Mouse (Mus musculus) kidney, embryonic 15.5 days (tissue): Measurements from ENCODE around the gene Ankrd1. TPM values are rescaled to one million over a fixed set of nuclear protein-coding genes. Genes with fewer than 3 reads are reported as not detected.

Experiments used
- ATAC-seq: fragments of 200-750 bp; cut with Nextera tagmentation; replicated peaks from 2 replicates; pipeline ENCODE4 v1.8.0; 2017; ENCODE audit warnings: moderate TSS enrichment; ENCODE audit not compliant: low FRiP score
- H3K27ac ChIP-seq: fragments of 300-500 bp; sonication (generic); 2 replicates; pipeline ENCODE4 v1.5.1; 2015; ENCODE audit warnings: mild to moderate bottlenecking, inconsistent platforms
- H3K27me3 ChIP-seq: fragments of 300-500 bp; sonication (generic); 2 replicates; pipeline ENCODE4 v1.6.1; 2015; ENCODE audit warnings: inconsistent platforms
- H3K36me3 ChIP-seq: fragments of 300-500 bp; sonication (generic); 2 replicates; pipeline ENCODE4 v1.6.1; 2015; ENCODE audit warnings: inconsistent platforms
- H3K4me1 ChIP-seq: fragments of 300-500 bp; sonication (generic); 2 replicates; pipeline ENCODE4 v1.6.1; 2015; ENCODE audit warnings: inconsistent platforms
- H3K4me2 ChIP-seq: fragments of 300-500 bp; sonication (generic); 2 replicates; pipeline ENCODE4 v1.6.1; 2015; ENCODE audit warnings: moderate library complexity, mild to moderate bottlenecking, inconsistent platforms
- H3K4me3 ChIP-seq: fragments of 300-500 bp; sonication (generic); replicated peaks from 2 replicates; pipeline ENCODE4 v1.5.1; 2015; ENCODE audit warnings: mild to moderate bottlenecking, inconsistent platforms
- H3K9ac ChIP-seq: fragments of 300-500 bp; sonication (generic); 2 replicates; pipeline ENCODE4 v1.6.1; 2015; ENCODE audit warnings: mild to moderate bottlenecking, inconsistent platforms
- H3K9me3 ChIP-seq: fragments of 300-500 bp; sonication (generic); replicated peaks from 2 replicates; pipeline ENCODE4 v1.6.1; 2016; ENCODE audit warnings: inconsistent platforms
- WGBS: fragments of 180-500 bp; shearing (Covaris S2); methylation state at CpG from one replicate; pipeline ENCODE4 v1.1.7; 2015; ENCODE audit warnings: mixed read lengths; 5-methylcytosine and 5-hydroxymethylcytosine counted together
- polyA plus RNA-seq: library from polyadenylated mRNA; unstranded; fragments of >200 nt; fragmentation: Nextera tagmentation; extraction: Ambion mirVana; gene quantifications from 2 replicates; pipeline ENCODE4 v1.2.1, GENCODE M21; 2015

Gene Ankrd1
- 0.51 and 0.71 TPM in 2 replicates for polyA plus RNA-seq

- H3K27me3 ChIP-seq, result peaks cover 8% of the 10 kb centered on the region; the same call in 1 of the 2 replicates
- H3K4me2 ChIP-seq, result no peak within 1 kb of the TSS
- no peak within 1 kb of the TSS for H3K9ac ChIP-seq
- peaks cover 8% of the 10 kb centered on the region for H3K9me3 ChIP-seq
- H3K4me3 ChIP-seq, result no peak within 1 kb of the TSS
- H3K4me1 ChIP-seq, result 0 out of 2 replicates have a peak, but pooled peaks cover 6% of the 10 kb centered on the region
- 67% methylated on average over 14 of the region's 14 CpGs for WGBS
- no peak for ATAC-seq
- no peak within 1 kb of the TSS for H3K27ac ChIP-seq
- no peaks in the 10 kb centered on the region for H3K36me3 ChIP-seq
Measured at GRCm38 (mm10) chr19:36119783-36120471, at the start of gene Ankrd1. TSS of gene Ankrd1 (minus strand) at chr19:36120099.

DNA sequence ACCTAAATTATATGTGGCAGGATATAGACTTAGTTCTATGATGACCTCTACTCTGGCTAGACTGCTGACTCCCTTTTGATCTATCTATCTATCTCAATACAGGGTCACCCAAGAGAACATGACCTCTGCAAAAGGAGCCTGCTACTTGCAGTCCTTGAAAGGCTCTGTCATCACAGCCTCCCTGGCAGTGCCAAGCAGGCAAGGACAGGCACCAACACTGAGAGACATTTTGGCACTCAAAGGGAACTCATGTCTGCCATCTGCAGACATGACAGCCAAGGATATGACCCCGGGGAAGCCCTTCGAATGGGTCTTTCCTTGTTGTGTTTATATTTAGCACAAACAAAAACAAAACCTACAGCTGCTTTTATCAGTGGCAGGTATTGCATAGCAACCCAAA is 49.2 kb upstream of the Ankrd1 start:
- no peak overlapping the region for H3K4me2 ChIP-seq
- no peak overlapping the region for H3K27ac ChIP-seq
- no peaks in the 10 kb centered on the region for H3K36me3 ChIP-seq
- no peak overlapping the region for H3K4me3 ChIP-seq
- no peaks in the 10 kb centered on the region for H3K9me3 ChIP-seq
- ATAC-seq, result no peak
- no peaks in the 10 kb centered on the region for H3K4me1 ChIP-seq
- WGBS, result 83% methylated on average over 2 of the region's 2 CpGs
- H3K9ac ChIP-seq, result no peak overlapping the region
- H3K27me3 ChIP-seq, result no peaks in the 10 kb centered on the region

DNA sequence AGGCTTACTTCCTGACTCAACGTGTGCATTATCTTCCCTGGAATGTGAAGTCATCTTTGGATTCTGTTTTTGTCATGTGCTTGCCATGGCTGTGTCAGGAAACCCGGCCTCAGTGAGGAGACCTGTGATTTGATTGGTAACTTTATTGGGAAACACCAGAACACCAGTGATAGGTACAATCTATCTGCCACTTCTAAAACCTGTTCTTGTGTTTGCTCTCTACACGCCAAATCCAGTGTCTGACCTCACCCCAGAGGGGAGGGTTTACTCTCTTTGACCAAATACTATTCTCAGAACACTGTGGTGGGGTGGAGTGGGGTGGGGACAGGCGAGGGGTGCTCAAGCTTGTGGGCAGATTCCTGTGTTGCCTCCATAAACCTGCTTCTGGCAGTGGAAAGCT is 48.2 kb upstream of the Ankrd1 start:
- Histone ChIP-seq H3K4me3 (no peak overlapping the region), H3K4me2 (no peak overlapping the region), H3K27ac (no peak overlapping the region), H3K4me1 (no peaks in the 10 kb centered on the region), H3K9me3 (no peaks in the 10 kb centered on the region), H3K27me3 (no peaks in the 10 kb centered on the region), H3K9ac (no peak overlapping the region), H3K36me3 (no peaks in the 10 kb centered on the region)
- no peak for ATAC-seq
- WGBS, result 82% methylated on average over 4 of the region's 4 CpGs

- no peak overlapping the region for H3K9ac ChIP-seq
- H3K4me1 ChIP-seq, result no peaks in the 10 kb centered on the region
- no peak for ATAC-seq
- H3K27ac ChIP-seq, result no peak overlapping the region
- H3K27me3 ChIP-seq, result no peaks in the 10 kb centered on the region
- H3K4me2 ChIP-seq, result no peak overlapping the region
- no peak overlapping the region for H3K4me3 ChIP-seq
- H3K9me3 ChIP-seq, result no peaks in the 10 kb centered on the region
- no peaks in the 10 kb centered on the region for H3K36me3 ChIP-seq
- 84% methylated on average over 6 of the region's 6 CpGs for WGBS
Measured at GRCm38 (mm10) chr19:36167291-36167896, 47.5 kb upstream of the Ankrd1 start.

DNA sequence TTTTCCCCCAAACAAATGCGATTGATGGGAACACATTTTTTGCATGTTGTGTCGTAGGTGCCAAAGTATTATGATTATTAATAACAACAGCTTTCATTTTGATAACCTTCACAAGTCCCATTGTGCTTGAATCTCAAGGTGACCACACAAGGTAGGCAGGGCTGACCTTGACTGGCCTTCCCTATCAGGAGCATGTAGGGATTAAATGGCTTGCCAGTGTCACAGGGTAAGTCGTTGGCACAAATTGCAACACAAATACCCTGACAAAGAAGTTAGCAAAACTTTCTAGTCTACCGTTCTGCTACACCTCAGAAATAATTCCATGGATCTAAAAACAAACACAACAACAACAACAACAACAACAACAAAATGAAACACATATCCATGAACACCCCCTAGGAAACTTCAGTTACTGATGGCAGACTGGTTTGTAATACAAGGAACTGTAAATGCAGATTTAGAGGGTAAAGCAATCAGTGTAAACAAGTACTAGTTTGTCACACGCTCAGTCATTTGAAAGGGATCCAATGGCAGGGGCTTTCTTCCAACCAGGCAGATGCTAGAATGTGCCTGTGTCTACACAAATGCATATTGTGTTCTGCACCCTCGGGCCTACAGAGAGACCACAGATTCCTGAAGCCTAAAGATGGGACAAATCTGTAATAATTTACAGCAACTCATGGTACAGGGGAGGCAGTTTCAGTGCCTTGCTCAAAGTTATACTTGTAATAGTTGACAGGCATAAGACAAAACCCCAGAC is 46.7 kb upstream of the Ankrd1 start:
- Histone ChIP-seq H3K4me2 (no peak overlapping the region), H3K4me3 (no peak overlapping the region), H3K9ac (no peak overlapping the region), H3K27ac (no peak overlapping the region), H3K27me3 (no peaks in the 10 kb centered on the region), H3K9me3 (no peaks in the 10 kb centered on the region), H3K36me3 (no peaks in the 10 kb centered on the region), H3K4me1 (no peaks in the 10 kb centered on the region)
- ATAC-seq, result no peak
- 87% methylated on average over 6 of the region's 6 CpGs for WGBS

DNA sequence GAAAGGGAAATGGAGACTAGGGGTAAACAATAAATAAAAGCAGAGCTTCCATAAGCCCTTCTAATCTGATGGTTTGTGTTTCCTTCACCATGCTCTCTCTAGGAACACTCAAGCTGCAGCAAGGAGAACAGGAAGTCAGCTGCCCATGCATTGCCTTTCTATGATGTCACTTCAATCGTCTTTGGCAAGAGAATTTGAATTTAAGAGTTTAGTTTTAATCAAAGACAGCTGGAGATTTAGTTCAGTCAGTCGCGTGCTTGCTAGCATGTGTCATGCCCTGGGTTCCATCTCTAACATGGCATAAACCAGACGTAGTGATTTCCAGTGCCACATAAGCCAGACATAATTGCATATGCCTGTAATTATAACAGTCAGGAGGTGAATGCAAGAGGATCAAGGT is 45.5 kb upstream of the Ankrd1 start:
- 80% methylated on average over 4 of the region's 4 CpGs for WGBS
- Histone ChIP-seq H3K4me1 (no peaks in the 10 kb centered on the region), H3K4me3 (no peak overlapping the region), H3K4me2 (no peak overlapping the region), H3K9ac (no peak overlapping the region), H3K9me3 (no peaks in the 10 kb centered on the region), H3K27me3 (no peaks in the 10 kb centered on the region), H3K36me3 (no peaks in the 10 kb centered on the region), H3K27ac (no peak overlapping the region)
- no peak for ATAC-seq

- no peak overlapping the region for H3K4me2 ChIP-seq
- WGBS, result 70% methylated on average over 4 of the region's 4 CpGs
- H3K4me3 ChIP-seq, result no peak overlapping the region
- H3K9me3 ChIP-seq, result no peaks in the 10 kb centered on the region
- ATAC-seq, result no peak
- H3K4me1 ChIP-seq, result no peaks in the 10 kb centered on the region
- H3K36me3 ChIP-seq, result no peaks in the 10 kb centered on the region
- no peak overlapping the region for H3K27ac ChIP-seq
- no peaks in the 10 kb centered on the region for H3K27me3 ChIP-seq
- H3K9ac ChIP-seq, result no peak overlapping the region
Measured at GRCm38 (mm10) chr19:36150241-36151007, 30.5 kb upstream of the Ankrd1 start.

GRCm38 (mm10) chr19:36148578-36148977 is 28.7 kb upstream of the Ankrd1 start:
- Histone ChIP-seq H3K27me3 (no peaks in the 10 kb centered on the region), H3K4me2 (no peak overlapping the region), H3K36me3 (no peaks in the 10 kb centered on the region), H3K9ac (no peak overlapping the region), H3K27ac (no peak overlapping the region), H3K4me3 (no peak overlapping the region), H3K4me1 (no peaks in the 10 kb centered on the region), H3K9me3 (no peaks in the 10 kb centered on the region)
- 93% methylated on average over 6 of the region's 6 CpGs for WGBS
- no peak for ATAC-seq

GRCm38 (mm10) chr19:36143571-36143970 is 23.7 kb upstream of the Ankrd1 start:
- H3K27ac ChIP-seq, result no peak overlapping the region
- 98% methylated on average over 2 of the region's 2 CpGs for WGBS
- H3K4me2 ChIP-seq, result no peak overlapping the region
- no peaks in the 10 kb centered on the region for H3K4me1 ChIP-seq
- ATAC-seq, result no peak
- no peaks in the 10 kb centered on the region for H3K27me3 ChIP-seq
- no peaks in the 10 kb centered on the region for H3K36me3 ChIP-seq
- no peak overlapping the region for H3K4me3 ChIP-seq
- H3K9me3 ChIP-seq, result no peaks in the 10 kb centered on the region
- no peak overlapping the region for H3K9ac ChIP-seq

- Histone ChIP-seq H3K27ac (no peak overlapping the region), H3K4me1 (peaks cover 10% of the 10 kb centered on the region), H3K36me3 (no peaks in the 10 kb centered on the region), H3K4me3 (no peak overlapping the region), H3K27me3 (no peaks in the 10 kb centered on the region), H3K4me2 (no peak overlapping the region), H3K9ac (no peak overlapping the region), H3K9me3 (no peaks in the 10 kb centered on the region)
- ATAC-seq, result no peak
- WGBS, result 65% methylated on average over 5 of the region's 5 CpGs
Measured at GRCm38 (mm10) chr19:36133731-36134130, 13.8 kb upstream of the Ankrd1 start.

- H3K4me1 ChIP-seq, result peaks cover 10% of the 10 kb centered on the region
- WGBS, result 88% methylated on average over 6 of the region's 6 CpGs
- no peak overlapping the region for H3K4me2 ChIP-seq
- no peaks in the 10 kb centered on the region for H3K9me3 ChIP-seq
- H3K9ac ChIP-seq, result no peak overlapping the region
- H3K36me3 ChIP-seq, result no peaks in the 10 kb centered on the region
- H3K4me3 ChIP-seq, result no peak overlapping the region
- H3K27me3 ChIP-seq, result no peaks in the 10 kb centered on the region
- H3K27ac ChIP-seq, result no peak overlapping the region
- ATAC-seq, result no peak
Measured at GRCm38 (mm10) chr19:36133064-36133463, 13.2 kb upstream of the Ankrd1 start.

DNA sequence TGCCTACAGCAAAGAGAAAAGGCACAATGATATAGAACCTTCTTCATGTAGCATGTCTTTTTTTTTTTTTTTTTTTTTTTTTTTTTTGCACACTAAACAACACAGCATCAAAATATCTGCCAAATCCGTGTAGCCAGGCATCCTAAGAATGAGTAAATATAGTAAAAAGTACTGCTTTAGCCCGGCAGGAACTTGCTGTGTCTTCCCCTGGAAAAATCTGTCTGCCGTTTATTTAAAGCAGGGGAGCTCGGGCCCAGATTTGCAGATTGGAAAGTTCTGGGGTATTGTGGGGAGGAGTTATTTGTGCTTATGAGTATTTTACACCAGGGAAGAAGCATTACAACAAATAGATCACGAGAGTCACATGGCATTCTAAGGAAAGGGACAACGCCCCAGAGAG is 12.1 kb upstream of the Ankrd1 start:
- no peaks in the 10 kb centered on the region for H3K36me3 ChIP-seq
- H3K9ac ChIP-seq, result no peak overlapping the region
- H3K27ac ChIP-seq, result no peak overlapping the region
- WGBS, result 68% methylated on average over 6 of the region's 6 CpGs
- H3K4me2 ChIP-seq, result no peak overlapping the region
- no peaks in the 10 kb centered on the region for H3K9me3 ChIP-seq
- no peaks in the 10 kb centered on the region for H3K27me3 ChIP-seq
- no peak for ATAC-seq
- peaks cover 10% of the 10 kb centered on the region for H3K4me1 ChIP-seq
- H3K4me3 ChIP-seq, result no peak overlapping the region
